Mouse (Mus musculus) hindbrain, embryonic 11.5 days (tissue): ENCODE measurements around the gene Tmf1. TPM values are rescaled to one million over a fixed set of nuclear protein-coding genes. Genes with fewer than 3 reads are reported as not detected.

Source experiments
- ATAC-seq: fragments of 200-750 bp; cut with Nextera tagmentation; 2 replicates; pipeline ENCODE4 v1.8.0; 2017; ENCODE audit warnings: mild to moderate bottlenecking, moderate TSS enrichment, moderate library complexity; ENCODE audit not compliant: low FRiP score
- DNase-seq: peaks from one replicate; pipeline ENCODE4 v3.0.0-alpha.2; 2015; ENCODE audit warnings: low spot score
- H3K27ac ChIP-seq: fragments of 300-500 bp; sonication (generic); 2 replicates; pipeline ENCODE4 v1.5.1; 2014; ENCODE audit warnings: mild to moderate bottlenecking, low read depth, low read length
- H3K27me3 ChIP-seq: fragments of 300-500 bp; sonication (generic); 2 replicates; pipeline ENCODE4 v1.6.1; 2014; ENCODE audit warnings: mild to moderate bottlenecking, low read length, moderate library complexity, mixed read lengths; ENCODE audit not compliant: control insufficient read depth, insufficient read depth
- H3K36me3 ChIP-seq: fragments of 300-500 bp; sonication (generic); 2 replicates; pipeline ENCODE4 v1.6.1; 2014; ENCODE audit warnings: mild to moderate bottlenecking, low read length, moderate library complexity, mixed read lengths; ENCODE audit not compliant: control insufficient read depth, insufficient read depth
- H3K4me1 ChIP-seq: fragments of 300-500 bp; sonication (generic); replicated peaks from 2 replicates; pipeline ENCODE4 v1.6.1; 2014; ENCODE audit warnings: low read length, mixed read lengths; ENCODE audit not compliant: control insufficient read depth, insufficient read depth
- H3K4me2 ChIP-seq: fragments of 300-500 bp; sonication (generic); replicated peaks from 2 replicates; pipeline ENCODE4 v1.6.1; 2014; ENCODE audit warnings: mild to moderate bottlenecking, low read depth, low read length
- H3K4me3 ChIP-seq: fragments of 300-500 bp; sonication (generic); 2 replicates; pipeline ENCODE4 v1.5.1; 2014; ENCODE audit warnings: low read depth, low read length
- H3K9ac ChIP-seq: fragments of 300-500 bp; sonication (generic); 2 replicates; pipeline ENCODE4 v1.6.1; 2014; ENCODE audit warnings: low read depth, low read length
- H3K9me3 ChIP-seq: fragments of 300-500 bp; sonication (generic); 2 replicates; pipeline ENCODE4 v1.6.1; 2016; ENCODE audit warnings: low read length; ENCODE audit not compliant: control insufficient read depth
- WGBS: fragments of 180-500 bp; shearing (Covaris S2); extraction: QIAGEN DNeasy Blood & Tissue Kit; methylation state at CpG from one replicate; pipeline ENCODE4 v1.1.7; 2014; 5-methylcytosine and 5-hydroxymethylcytosine counted together
- polyA plus RNA-seq: library from polyadenylated mRNA; unstranded; fragments of >200 nt; fragmentation: Nextera tagmentation; extraction: Ambion mirVana; gene quantifications from 2 replicates; pipeline ENCODE4 v1.2.1, GENCODE M21; 2014

The Tmf1 gene
- polyA plus RNA-seq, 1 experiment from 2014 or later, result 42.5 TPM

- no peaks in the 10 kb centered on the region for H3K27me3 ChIP-seq
- H3K4me1 ChIP-seq, result peaks cover 2% of the 10 kb centered on the region; the same call in 1 of the 2 replicates
- no peak overlapping the region for H3K9ac ChIP-seq
- no peak for ATAC-seq
- no peaks in the 10 kb centered on the region for H3K36me3 ChIP-seq
- no peaks in the 10 kb centered on the region for H3K9me3 ChIP-seq
- no peak overlapping the region for H3K4me2 ChIP-seq
- no peak overlapping the region for H3K27ac ChIP-seq
- H3K4me3 ChIP-seq, result no peak overlapping the region
- 89% methylated on average over 2 of the region's 2 CpGs for WGBS
- DNase-seq, result no peak
Observed at GRCm38 (mm10) chr6:97149721-97150120, 29.2 kb downstream of the Tmf1 start.

- DNase-seq (peak; percentile 78), ATAC-seq (peak; percentile 73)
- Histone ChIP-seq H3K4me1 (peaks cover 2% of the 10 kb centered on the region; the same call in 1 of the 2 replicates), H3K27me3 (no peaks in the 10 kb centered on the region), H3K36me3 (no peaks in the 10 kb centered on the region), H3K9ac (peak within 1 kb of the TSS; percentile 91), H3K4me2 (peak within 1 kb of the TSS; percentile 96), H3K9me3 (no peaks in the 10 kb centered on the region), H3K27ac (peak within 1 kb of the TSS; percentile 71), H3K4me3 (peak within 1 kb of the TSS; percentile 60)
- WGBS, result under 1% methylated on average over 56 of the region's 56 CpGs
Observed at GRCm38 (mm10) chr6:97148383-97149251, 30.3 kb downstream of the Tmf1 start, which contains the start of gene Eogt. Gene Eogt (minus strand): TSS chr6:97149182.

GRCm38 (mm10) chr6:97147755-97148382 is 31.1 kb downstream of the Tmf1 start:
- H3K36me3 ChIP-seq, result no peaks in the 10 kb centered on the region
- ATAC-seq (no peak), DNase-seq (peak; percentile 44)
- no peaks in the 10 kb centered on the region for H3K9me3 ChIP-seq
- H3K4me2 ChIP-seq, result peak overlapping the region; percentile 96
- WGBS, result 25% methylated on average over 18 of the region's 18 CpGs
- H3K27ac ChIP-seq, result peak overlapping the region; percentile 71; the same call in 1 of the 2 replicates
- H3K9ac ChIP-seq, result peak overlapping the region; percentile 91
- H3K4me1 ChIP-seq, result peaks cover 2% of the 10 kb centered on the region; the same call in 1 of the 2 replicates
- H3K4me3 ChIP-seq, result peak overlapping the region; percentile 60
- H3K27me3 ChIP-seq, result no peaks in the 10 kb centered on the region

- DNase-seq, result no peak
- Histone ChIP-seq H3K27me3 (no peaks in the 10 kb centered on the region), H3K4me2 (no peak overlapping the region), H3K4me1 (peaks cover 2% of the 10 kb centered on the region; the same call in 1 of the 2 replicates), H3K9me3 (no peaks in the 10 kb centered on the region), H3K36me3 (no peaks in the 10 kb centered on the region), H3K4me3 (no peak overlapping the region), H3K27ac (no peak overlapping the region), H3K9ac (no peak overlapping the region)
- 87% methylated on average over 7 of the region's 7 CpGs for WGBS
- no peak for ATAC-seq
Observed at GRCm38 (mm10) chr6:97145156-97145555, 33.8 kb downstream of the Tmf1 start.

- no peak overlapping the region for H3K4me3 ChIP-seq
- H3K27ac ChIP-seq, result no peak overlapping the region
- DNase-seq, result no peak
- H3K27me3 ChIP-seq, result no peaks in the 10 kb centered on the region
- no peak for ATAC-seq
- no peaks in the 10 kb centered on the region for H3K36me3 ChIP-seq
- H3K9me3 ChIP-seq, result no peaks in the 10 kb centered on the region
- H3K4me2 ChIP-seq, result no peak overlapping the region
- H3K4me1 ChIP-seq, result peaks cover 2% of the 10 kb centered on the region; the same call in 1 of the 2 replicates
- no peak overlapping the region for H3K9ac ChIP-seq
- WGBS, result 23% methylated on average over 7 of the region's 7 CpGs
Observed at GRCm38 (mm10) chr6:97144359-97144758, 34.6 kb downstream of the Tmf1 start.

- no peak overlapping the region for H3K9ac ChIP-seq
- no peaks in the 10 kb centered on the region for H3K27me3 ChIP-seq
- H3K4me3 ChIP-seq, result no peak overlapping the region
- no peaks in the 10 kb centered on the region; the same call in 1 of the 2 replicates for H3K4me1 ChIP-seq
- ATAC-seq (no peak), DNase-seq (no peak)
- no peaks in the 10 kb centered on the region for H3K9me3 ChIP-seq
- H3K36me3 ChIP-seq, result no peaks in the 10 kb centered on the region
- WGBS, result 92% methylated on average over 8 of the region's 8 CpGs
- H3K4me2 ChIP-seq, result no peak overlapping the region
- H3K27ac ChIP-seq, result no peak overlapping the region
Observed at GRCm38 (mm10) chr6:97142611-97143010, 36.3 kb downstream of the Tmf1 start.

- no peaks in the 10 kb centered on the region for H3K36me3 ChIP-seq
- DNase-seq (no peak), ATAC-seq (no peak)
- H3K9me3 ChIP-seq, result no peaks in the 10 kb centered on the region
- H3K9ac ChIP-seq, result no peak overlapping the region
- no peak overlapping the region for H3K27ac ChIP-seq
- H3K4me2 ChIP-seq, result no peak overlapping the region
- no peak overlapping the region for H3K4me3 ChIP-seq
- no peaks in the 10 kb centered on the region for H3K4me1 ChIP-seq
- no peaks in the 10 kb centered on the region for H3K27me3 ChIP-seq
- whole genome bisulfite sequencing, result 77% methylated on average over 7 of the region's 7 CpGs
Observed at GRCm38 (mm10) chr6:97141811-97142210, 37.1 kb downstream of the Tmf1 start.

GRCm38 (mm10) chr6:97132707-97133303 is 46.1 kb downstream of the Tmf1 start:
- Histone ChIP-seq H3K9me3 (no peaks in the 10 kb centered on the region), H3K27me3 (no peaks in the 10 kb centered on the region), H3K27ac (no peak overlapping the region), H3K36me3 (no peaks in the 10 kb centered on the region), H3K4me3 (no peak overlapping the region), H3K4me2 (no peak overlapping the region), H3K9ac (no peak overlapping the region), H3K4me1 (no peaks in the 10 kb centered on the region)
- DNase-seq (no peak), ATAC-seq (no peak)
- WGBS, result 83% methylated on average over 5 of the region's 5 CpGs
